Mouse (Mus musculus): ENCODE results near the gene Rnf11. TPM values are rescaled to one million over a fixed set of nuclear protein-coding genes. Genes with fewer than 3 reads are reported as not detected.
"Not testable (repeated sequence)": the region's sequence is repeated elsewhere in the genome, so short reads cannot be mapped to it uniquely, and the experiment has no call there.

Rnf11 gene
- polyA plus RNA-seq, 1 experiment from 2014 or later: 61.0 TPM

DNA sequence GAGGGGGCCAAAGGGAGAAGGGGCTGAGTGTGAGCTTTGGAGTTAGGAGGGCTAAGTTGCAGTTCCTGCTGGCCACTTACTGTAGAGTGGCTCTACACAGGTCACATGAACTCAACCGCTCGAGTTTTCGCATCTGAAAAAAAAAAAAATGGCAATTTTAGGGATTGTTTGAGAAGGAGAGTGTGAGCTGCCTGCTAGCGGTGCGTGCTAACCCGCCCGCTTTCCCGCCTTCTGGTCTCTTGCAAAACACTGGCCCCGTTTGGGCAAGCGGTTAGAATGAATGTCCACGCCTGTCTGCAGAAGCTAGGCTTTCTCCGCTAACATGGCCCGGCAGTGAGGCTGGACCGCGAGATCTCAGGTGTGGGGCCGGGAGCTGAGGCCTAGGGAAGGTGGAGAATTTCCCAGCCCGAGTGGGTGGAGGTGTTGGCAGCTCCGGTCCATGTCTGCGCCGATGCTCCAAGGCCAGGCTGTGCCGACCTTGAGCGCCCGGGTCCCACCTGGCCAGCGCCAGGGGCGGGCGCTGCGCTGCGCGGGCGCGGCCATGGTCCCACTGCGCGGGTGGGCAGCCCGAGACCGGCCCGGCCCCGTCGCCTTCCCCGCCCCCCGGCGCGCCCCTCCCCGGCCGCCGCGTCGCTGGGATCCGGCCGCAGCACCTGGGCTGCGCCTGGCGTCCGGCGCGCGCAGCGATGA is 77.9 kb downstream of the Rnf11 start, which contains the start of gene Ttc39a:
TSS of gene Ttc39a (plus strand) at position 138 of the 690 bp plus-strand sequence.
- Histone ChIP-seq H3K4me1 (replicated peaks) (peaks cover 21% of the 10 kb centered on the region), H3K4me3 (peak within 1 kb of the TSS; percentile 68), H3K4me2 (peak within 1 kb of the TSS; percentile 96), H3K36me3 (no peaks in the 10 kb centered on the region), H3K9me3 (no peaks in the 10 kb centered on the region), H3K27me3 (peaks cover 12% of the 10 kb centered on the region), H3K9ac (peak within 1 kb of the TSS; percentile 80), H3K27ac (peak within 1 kb of the TSS; percentile 19; the same call in 1 of the 2 replicates)
- under 1% methylated on average over 53 of the region's 56 CpGs for WGBS
- peak; percentile 74 for ATAC-seq (ENCODE audit: low FRiP score)

DNA sequence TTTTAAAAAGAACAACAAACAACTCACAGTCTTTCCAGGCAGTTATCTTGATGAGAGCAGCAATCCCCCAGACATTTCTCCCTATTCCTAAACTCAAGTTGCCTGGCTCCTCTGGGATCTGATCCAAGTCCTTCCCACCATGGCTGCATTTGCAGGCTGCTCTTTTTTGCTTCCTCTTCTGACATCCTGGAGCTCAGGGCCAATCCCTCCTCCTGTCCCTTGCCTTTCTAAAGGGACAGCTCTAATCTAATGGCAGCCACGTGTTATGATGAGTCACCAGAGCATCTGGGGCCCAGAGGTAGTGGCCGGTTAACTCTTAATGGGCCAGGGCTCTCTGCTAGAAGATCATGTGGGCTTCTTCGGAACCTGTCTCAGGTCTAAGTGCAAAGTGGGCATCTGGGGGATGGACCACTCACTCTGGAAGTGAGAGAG is 78.5 kb downstream of the Rnf11 start:
- H3K4me1 ChIP-seq (replicated peaks): peaks cover 21% of the 10 kb centered on the region
- no peaks in the 10 kb centered on the region for H3K36me3 ChIP-seq
- peak; percentile 46 for ATAC-seq (ENCODE audit: low FRiP score)
- H3K4me3 ChIP-seq: peak overlapping the region; percentile 68
- peak overlapping the region; percentile 96 for H3K4me2 ChIP-seq
- 11% methylated on average over 3 of the region's 3 CpGs for WGBS
- H3K9me3 ChIP-seq: no peaks in the 10 kb centered on the region
- H3K9ac ChIP-seq: peak overlapping the region; percentile 80
- H3K27ac ChIP-seq: peak overlapping the region; percentile 19; the same call in 1 of the 2 replicates
- peaks cover 12% of the 10 kb centered on the region for H3K27me3 ChIP-seq

DNA sequence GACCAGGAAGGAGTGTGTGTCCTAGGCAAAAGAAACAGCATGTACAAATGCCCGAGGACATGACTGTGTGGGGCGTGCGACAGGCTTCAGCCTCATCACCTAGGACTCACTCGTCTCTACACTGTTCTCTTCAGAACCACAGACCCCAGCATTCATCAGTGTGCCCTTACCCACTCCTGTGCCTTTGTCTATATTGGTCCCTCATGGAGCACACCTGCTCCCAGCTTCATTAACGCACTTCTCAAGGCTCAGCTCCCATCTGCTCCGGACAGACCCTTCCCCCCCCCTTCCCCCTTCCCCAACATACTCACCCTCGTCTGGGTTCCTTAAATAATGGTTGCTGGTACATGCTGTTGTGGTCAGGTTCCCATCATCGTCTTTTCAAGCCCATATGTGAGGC is 79.1 kb downstream of the Rnf11 start:
- H3K9me3 ChIP-seq: no peaks in the 10 kb centered on the region
- peaks cover 21% of the 10 kb centered on the region for H3K4me1 ChIP-seq (replicated peaks)
- ATAC-seq (ENCODE audit: low FRiP score): no peak
- no peak overlapping the region for H3K27ac ChIP-seq
- 0 out of 2 replicates have a peak overlapping the region, but pooled peaks have one; percentile 96 for H3K4me2 ChIP-seq
- no peaks in the 10 kb centered on the region for H3K36me3 ChIP-seq
- H3K9ac ChIP-seq: no peak overlapping the region
- peaks cover 12% of the 10 kb centered on the region for H3K27me3 ChIP-seq
- H3K4me3 ChIP-seq: no peak overlapping the region
- 44% methylated on average over 8 of the region's 8 CpGs for WGBS

GRCm38 (mm10) chr4:109404908-109405307 is 79.6 kb downstream of the Rnf11 start:
- H3K27ac ChIP-seq; H3K36me3 ChIP-seq; H3K4me2 ChIP-seq; H3K9me3 ChIP-seq; ATAC-seq (ENCODE audit: low FRiP score); H3K4me3 ChIP-seq; H3K9ac ChIP-seq: not testable (repeated sequence)
- Histone ChIP-seq H3K4me1 (replicated peaks) (peaks cover 21% of the 10 kb centered on the region), H3K27me3 (peaks cover 12% of the 10 kb centered on the region)
- 94% methylated on average over 3 of the region's 3 CpGs for WGBS

GRCm38 (mm10) chr4:109401176-109401689 is 83.3 kb downstream of the Rnf11 start:
- Histone ChIP-seq H3K9ac (no peak overlapping the region), H3K9me3 (no peaks in the 10 kb centered on the region), H3K27ac (no peak overlapping the region), H3K4me2 (no peak overlapping the region), H3K4me1 (replicated peaks) (peaks cover 8% of the 10 kb centered on the region), H3K27me3 (0 out of 2 replicates have a peak, but pooled peaks cover 4% of the 10 kb centered on the region), H3K36me3 (no peaks in the 10 kb centered on the region), H3K4me3 (no peak overlapping the region)
- ATAC-seq (ENCODE audit: low FRiP score): no peak
- 81% methylated on average over 5 of the region's 5 CpGs for whole genome bisulfite sequencing

Other genes with a start within 250 kb of the Rnf11 start
- gene Eps15, start 204.5 kb downstream of the Rnf11 start, polyA plus RNA-seq (2015; fragmentation: Nextera tagmentation; extraction: Ambion mirVana): 68.8 and 69.1 TPM in 2 replicates
- 0.99 and 1.2 TPM in 2 replicates for gene Ttc39a, start 78.1 kb downstream of the Rnf11 start, polyA plus RNA-seq (2015; fragmentation: Nextera tagmentation; extraction: Ambion mirVana)
- not detected in 2 replicates for gene 4930522H14Rik, start 46.6 kb upstream of the Rnf11 start, polyA plus RNA-seq (2015; fragmentation: Nextera tagmentation; extraction: Ambion mirVana)
- gene Cdkn2c, start 182.5 kb upstream of the Rnf11 start, polyA plus RNA-seq (2015; fragmentation: Nextera tagmentation; extraction: Ambion mirVana): 2.6 and 3.0 TPM in 2 replicates
- 32.0 and 32.6 TPM in 2 replicates for gene Faf1, start 191.9 kb upstream of the Rnf11 start, polyA plus RNA-seq (2015; fragmentation: Nextera tagmentation; extraction: Ambion mirVana)